Mouse (Mus musculus) lung, adult 10 weeks (tissue): Measurements from ENCODE around the gene Gm11237. TPM values are rescaled to one million over a fixed set of nuclear protein-coding genes. Genes with fewer than 3 reads are reported as not detected.

Experiments
- polyA plus RNA-seq: library from polyadenylated mRNA; stranded (reverse); fragments of 350-450 nt; fragmentation: Illumina TruSeq; extraction: RNeasy Lipid Tissue Mini Kit (QIAGEN cat#74804); gene quantifications from one replicate; pipeline ENCODE4 v1.2.3, GENCODE M21; 2014; ENCODE audit warnings: low read depth, low replicate concordance; ENCODE audit not compliant: insufficient read depth

The Gm11237 gene
- polyA plus RNA-seq: not detected

DNA sequence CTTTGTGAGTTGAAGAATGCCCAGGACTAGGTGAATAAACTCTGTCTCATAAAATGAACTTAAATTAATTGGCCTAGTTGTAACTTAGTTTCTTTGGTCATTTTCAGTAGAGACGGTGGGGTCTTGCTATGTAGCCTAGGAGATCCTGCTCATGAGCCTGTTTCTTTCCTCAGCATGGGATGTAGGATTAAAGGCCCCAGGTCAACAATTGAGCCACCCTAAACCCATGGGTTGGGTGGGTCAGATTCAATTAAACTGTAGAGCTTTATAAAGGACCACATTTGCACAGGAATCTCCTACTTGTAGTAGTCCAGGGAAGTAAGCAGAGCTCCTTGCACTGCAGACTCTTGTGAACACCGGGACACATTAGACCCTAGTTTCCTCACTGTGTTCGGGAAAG, at the start of gene Gm11237:
Gene Gm11237, plus strand, starts transcription at position 301 of the 400 bp plus-strand sequence.

GRCm38 (mm10) chr4:73607581-73607980, 15.2 kb upstream of the Gm11237 start, which contains the start of gene Gm11238:
Gene Gm11238 (plus strand): TSS chr4:73607881.

DNA sequence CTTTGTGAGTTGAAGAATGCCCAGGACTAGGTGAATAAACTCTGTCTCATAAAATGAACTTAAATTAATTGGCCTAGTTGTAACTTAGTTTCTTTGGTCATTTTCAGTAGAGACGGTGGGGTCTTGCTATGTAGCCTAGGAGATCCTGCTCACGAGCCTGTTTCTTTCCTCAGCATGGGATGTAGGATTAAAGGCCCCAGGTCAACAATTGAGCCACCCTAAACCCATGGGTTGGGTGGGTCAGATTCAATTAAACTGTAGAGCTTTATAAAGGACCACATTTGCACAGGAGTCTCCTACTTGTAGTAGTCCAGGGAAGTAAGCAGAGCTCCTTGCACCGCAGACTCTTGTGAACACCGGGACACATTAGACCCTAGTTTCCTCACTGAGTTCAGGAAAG, 15.0 kb downstream of the Gm11237 start, which contains the start of gene Gm11236:
Gene Gm11236, plus strand, starts transcription at position 301 of the 400 bp plus-strand sequence.

GRCm38 (mm10) chr4:73668054-73668453, 45.3 kb downstream of the Gm11237 start, which contains the start of gene Gm11239:
Gene Gm11239 (plus strand): TSS chr4:73668354.

Other genes starting within 250 kb of the Gm11237 start
- gene Gm11487, start 217.9 kb upstream of the Gm11237 start, polyA plus RNA-seq: not detected
- gene Gm11238, start 15.1 kb upstream of the Gm11237 start, polyA plus RNA-seq: not detected
- gene Gm11236, start 15.1 kb downstream of the Gm11237 start, polyA plus RNA-seq: not detected
- gene Gm11239, start 45.4 kb downstream of the Gm11237 start, polyA plus RNA-seq: not detected
- not detected for gene Gm428, start 60.5 kb downstream of the Gm11237 start, polyA plus RNA-seq
- gene Rasef, start 168.0 kb downstream of the Gm11237 start, polyA plus RNA-seq: 5.6 TPM